Mouse (Mus musculus) MEL (cell line): ENCODE measurements around the gene Utrn. TPM values are rescaled to one million over a fixed set of nuclear protein-coding genes. Genes with fewer than 3 reads are reported as not detected.

Experiments used
- DNase-seq: peaks from one replicate; pipeline ENCODE4 v3.0.0; 2011; ENCODE audit warnings: low read depth, low spot score
- H3K27ac ChIP-seq: 2 replicates; pipeline ENCODE4 v1.5.1; 2012; ENCODE audit warnings: low read depth, mild to moderate bottlenecking, control low read depth, low read length, moderate library complexity; ENCODE audit not compliant: control insufficient read depth
- H3K27me3 ChIP-seq, 2 experiments: fragments of 150-350 bp in 1 of 2; sonication (generic) in 1 of 2; 2 replicates each; pipeline ENCODE4 v1.6.1; 2012; ENCODE audit warnings: low read length in 2 of 2, mild to moderate bottlenecking in 2 of 2, improper control_type of control experiment in 1 of 2, moderate library complexity in 1 of 2; ENCODE audit not compliant: insufficient read depth in 2 of 2, control insufficient read depth in 1 of 2
- H3K36me3 ChIP-seq, 2 experiments: 2 replicates each; pipeline ENCODE4 v1.6.1; 2012 to 2014; ENCODE audit warnings: low read length in 2 of 2, improper control_type of control experiment in 1 of 2, inconsistent platforms in 1 of 2, mild to moderate bottlenecking in 1 of 2; ENCODE audit not compliant: insufficient read depth in 2 of 2, control insufficient read depth in 1 of 2
- H3K4me1 ChIP-seq, 2 experiments: fragments of 150-350 bp in 1 of 2; sonication (generic) in 1 of 2; 2 replicates each; pipeline ENCODE4 v1.6.1; 2012; ENCODE audit warnings: low read length in 2 of 2, improper control_type of control experiment in 1 of 2, mild to moderate bottlenecking in 1 of 2; ENCODE audit not compliant: insufficient read depth in 2 of 2, control insufficient read depth in 1 of 2
- H3K4me3 ChIP-seq, 2 experiments: fragments of 150-350 bp in 1 of 2; sonication (generic) in 1 of 2; 2 replicates each; pipeline ENCODE4 v1.5.1; 2012; ENCODE audit warnings: low read depth in 2 of 2, low read length in 2 of 2, mild to moderate bottlenecking in 2 of 2, moderate library complexity in 2 of 2, control low read depth in 1 of 2, improper control_type of control experiment in 1 of 2; ENCODE audit not compliant: control insufficient read depth in 1 of 2, insufficient read depth in 1 of 2
- H3K79me2 ChIP-seq: 2 replicates; pipeline ENCODE4 v1.6.1; 2012; ENCODE audit warnings: mild to moderate bottlenecking, low read length, moderate library complexity; ENCODE audit not compliant: control insufficient read depth, poor library complexity, insufficient read depth
- H3K9ac ChIP-seq: 2 replicates; pipeline ENCODE4 v1.6.1; 2012; ENCODE audit warnings: low read depth, mild to moderate bottlenecking, control low read depth, low read length, moderate library complexity; ENCODE audit not compliant: control insufficient read depth, poor library complexity, severe bottlenecking
- H3K9me3 ChIP-seq: fragments of 150-350 bp; sonication (generic); replicated peaks from 2 replicates; pipeline ENCODE4 v1.6.1; 2012; ENCODE audit warnings: mild to moderate bottlenecking, low read length, improper control_type of control experiment, moderate library complexity; ENCODE audit not compliant: insufficient read depth
- BHLHE40 ChIP-seq: IDR thresholded peaks from 2 replicates; pipeline ENCODE4 v1.6.1; 2012; ENCODE audit warnings: low read depth, mild to moderate bottlenecking, inconsistent platforms, low read length, improper control_type of control experiment, borderline replicate concordance
- CHD1 ChIP-seq: IDR thresholded peaks from 2 replicates; pipeline ENCODE4 v1.6.1; 2012; ENCODE audit warnings: low read depth, mild to moderate bottlenecking, inconsistent platforms, low read length, improper control_type of control experiment
- E2F4 ChIP-seq: IDR thresholded peaks from 2 replicates; pipeline ENCODE4 v1.6.1; 2011; ENCODE audit warnings: low read depth, low read length, improper control_type of control experiment, borderline replicate concordance
- ELF1 ChIP-seq: IDR thresholded peaks from 2 replicates; pipeline ENCODE4 v1.6.1; 2014; ENCODE audit warnings: low read depth, mild to moderate bottlenecking, inconsistent platforms, low read length, improper control_type of control experiment, moderate library complexity
- EP300 ChIP-seq, 2 experiments: IDR thresholded peaks; 2 replicates each; pipeline ENCODE4 v1.6.1; 2011; ENCODE audit warnings: improper control_type of control experiment in 2 of 2, low read length in 2 of 2, low read depth in 1 of 2, mild to moderate bottlenecking in 1 of 2
- ETS1 ChIP-seq: IDR thresholded peaks from 2 replicates; pipeline ENCODE4 v1.6.1; 2012; ENCODE audit warnings: low read depth, mild to moderate bottlenecking, inconsistent platforms, low read length, improper control_type of control experiment, moderate library complexity
- GATA1 ChIP-seq: IDR thresholded peaks from 2 replicates; pipeline ENCODE4 v1.6.1; 2011; ENCODE audit warnings: low read depth, low read length, improper control_type of control experiment
- HCFC1 ChIP-seq: IDR thresholded peaks from 2 replicates; pipeline ENCODE4 v1.6.1; 2012; ENCODE audit warnings: low read depth, mild to moderate bottlenecking, inconsistent platforms, low read length, improper control_type of control experiment, moderate library complexity
- JUND ChIP-seq: IDR thresholded peaks from 2 replicates; pipeline ENCODE4 v1.6.1; 2011; ENCODE audit warnings: low read depth, mild to moderate bottlenecking, improper control_type of control experiment, low read length
- MAX ChIP-seq: IDR thresholded peaks from 2 replicates; pipeline ENCODE4 v1.6.1; 2011; ENCODE audit warnings: low read length, improper control_type of control experiment
- MAZ ChIP-seq: IDR thresholded peaks from 2 replicates; pipeline ENCODE4 v1.6.1; 2012; ENCODE audit warnings: low read depth, mild to moderate bottlenecking, inconsistent platforms, low read length, improper control_type of control experiment
- MXI1 ChIP-seq: IDR thresholded peaks from 2 replicates; pipeline ENCODE4 v1.6.1; 2011; ENCODE audit warnings: mild to moderate bottlenecking, low read depth, low read length, improper control_type of control experiment
- MYB ChIP-seq: IDR thresholded peaks from 2 replicates; pipeline ENCODE4 v1.6.1; 2011; ENCODE audit warnings: mild to moderate bottlenecking, low read depth, low read length, improper control_type of control experiment
- NELFE ChIP-seq: IDR thresholded peaks from 2 replicates; pipeline ENCODE4 v1.6.1; 2011; ENCODE audit warnings: low read depth, low read length, improper control_type of control experiment
- NRF1 ChIP-seq: IDR thresholded peaks from 2 replicates; pipeline ENCODE4 v1.6.1; 2014; ENCODE audit warnings: low read depth, mild to moderate bottlenecking, inconsistent platforms, low read length, improper control_type of control experiment, moderate library complexity; ENCODE audit not compliant: poor library complexity, insufficient read depth, severe bottlenecking
- POLR2A ChIP-seq, 2 experiments: IDR thresholded peaks; 2 replicates each; pipeline ENCODE4 v1.6.1; 2011 to 2012; ENCODE audit warnings: low read length in 2 of 2, mild to moderate bottlenecking in 2 of 2, control low read depth in 1 of 2, improper control_type of control experiment in 1 of 2, low read depth in 1 of 2, moderate library complexity in 1 of 2; ENCODE audit not compliant: control insufficient read depth in 1 of 2, insufficient read depth in 1 of 2, poor library complexity in 1 of 2
- POLR2AphosphoS5 ChIP-seq: IDR thresholded peaks from 2 replicates; pipeline ENCODE4 v1.6.1; 2012; ENCODE audit warnings: low read depth, borderline replicate concordance, mild to moderate bottlenecking, inconsistent platforms, low read length, moderate library complexity, mixed read lengths
- RAD21 ChIP-seq: IDR thresholded peaks from 2 replicates; pipeline ENCODE4 v1.6.1; 2011; ENCODE audit warnings: mild to moderate bottlenecking, low read depth, low read length, improper control_type of control experiment
- RCOR1 ChIP-seq: IDR thresholded peaks from 2 replicates; pipeline ENCODE4 v1.6.1; 2012; ENCODE audit warnings: low read depth, mild to moderate bottlenecking, inconsistent platforms, low read length, improper control_type of control experiment
- SIN3A ChIP-seq: IDR thresholded peaks from 2 replicates; pipeline ENCODE4 v1.6.1; 2012; ENCODE audit warnings: low read length, improper control_type of control experiment, inconsistent platforms
- SMC3 ChIP-seq: IDR thresholded peaks from 2 replicates; pipeline ENCODE4 v1.6.1; 2011; ENCODE audit warnings: low read depth, low read length, improper control_type of control experiment
- TAL1 ChIP-seq: IDR thresholded peaks from 2 replicates; pipeline ENCODE4 v1.6.1; 2012; ENCODE audit warnings: mild to moderate bottlenecking, inconsistent platforms, low read length, moderate library complexity, mixed read lengths
- TBP ChIP-seq: IDR thresholded peaks from 2 replicates; pipeline ENCODE4 v1.8.0; 2011; ENCODE audit warnings: low read depth, low read length, improper control_type of control experiment
- TCF12 ChIP-seq: IDR thresholded peaks from 2 replicates; pipeline ENCODE4 v1.6.1; 2014; ENCODE audit warnings: low read depth, mild to moderate bottlenecking, inconsistent platforms, low read length, improper control_type of control experiment, moderate library complexity
- UBTF ChIP-seq: IDR thresholded peaks from 2 replicates; pipeline ENCODE4 v1.6.1; 2012; ENCODE audit warnings: low read depth, mild to moderate bottlenecking, inconsistent platforms, low read length, improper control_type of control experiment, moderate library complexity, borderline replicate concordance; ENCODE audit not compliant: insufficient read depth
- USF1 ChIP-seq: IDR thresholded peaks from 2 replicates; pipeline ENCODE4 v1.6.1; 2014; ENCODE audit warnings: low read depth, mild to moderate bottlenecking, inconsistent platforms, low read length, improper control_type of control experiment, moderate library complexity
- ZNF384 ChIP-seq: IDR thresholded peaks from 2 replicates; pipeline ENCODE4 v1.6.1; 2012; ENCODE audit warnings: low read depth, mild to moderate bottlenecking, inconsistent platforms, low read length, improper control_type of control experiment
- polyA plus RNA-seq, 2 experiments: library from polyadenylated mRNA; stranded (reverse) in 1 of 2; unstranded in 1 of 2; fragments of >175 nt in 1 of 2; fragments of >200 nt in 1 of 2; gene quantifications; 2 replicates each; pipeline versions ENCODE4 v1.2.1 to v1.2.4; 2012; ENCODE audit warnings: low replicate concordance in 2 of 2, low read depth in 1 of 2; ENCODE audit not compliant: insufficient read length in 2 of 2, insufficient read depth in 1 of 2, missing spikeins in 1 of 2
- total RNA-seq: library from RNA; depleted of rRNA; stranded (reverse); fragments of 300-350 nt; gene quantifications from 2 replicates; pipeline ENCODE4 v1.2.3, GENCODE M21; 2012

Gene Utrn
- total and polyA plus RNA-seq, 3 experiments, result 2.3 to 4.3 TPM; not detected in 1

DNA sequence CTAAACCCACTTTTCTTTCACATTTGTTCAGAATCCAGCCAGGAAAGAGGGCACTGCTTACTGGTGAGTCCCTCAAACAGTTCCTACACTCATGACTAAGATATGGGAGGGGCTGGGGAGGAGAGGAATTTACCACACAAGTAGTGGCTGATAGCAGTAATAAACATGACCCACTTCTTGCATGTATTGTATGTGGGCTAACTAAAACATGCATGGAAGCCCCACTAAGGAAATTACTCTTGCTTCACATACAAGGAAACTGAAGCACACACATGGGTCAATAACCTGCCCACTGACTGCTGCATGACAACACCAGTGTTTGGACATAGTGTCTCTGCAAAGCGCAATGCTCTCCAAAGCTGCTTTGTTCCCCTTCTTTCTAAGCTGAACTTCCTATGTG, 333.9 kb downstream of the Utrn start:
- Histone ChIP-seq H3K27me3 (no peaks in the 10 kb centered on the region), H3K27ac (peak overlapping the region; percentile 78), H3K4me3 (peak overlapping the region; percentile 47 to 58), H3K9ac (peak overlapping the region; percentile 28), H3K4me1 (peaks cover 10 to 16% of the 10 kb centered on the region in 2 experiments), H3K36me3 (peaks cover 0 to 17% of the 10 kb centered on the region in 2 experiments; a peak in 2 of 4 replicates), H3K79me2 (no peaks in the 10 kb centered on the region), H3K9me3 (no peaks in the 10 kb centered on the region)
- peak; percentile 31 to 37; a peak in 2 of 4 replicates for TF ChIP-seq EP300 (IDR thresholded peaks at IDR 0.05; ENCODE audit: low read depth in 1 of 2, low read length in 2 of 2)
- TF ChIP-seq CHD1, result peak; percentile 77; the same call in 1 of the 2 replicates
- no peak for TF ChIP-seq JUND
- TF ChIP-seq ETS1, result 0 out of 2 replicates have a peak, but pooled peaks have one; percentile 21
- TF ChIP-seq POLR2A (IDR thresholded peaks at IDR 0.05; ENCODE audit: control insufficient read depth in 1 of 2, insufficient read depth in 1 of 2, low read depth in 1 of 2, low read length in 2 of 2, poor library complexity in 1 of 2), result no peak
- no peak for TF ChIP-seq RAD21
- no peak for TF ChIP-seq SIN3A
- TF ChIP-seq NRF1, result no peak
- peak; percentile 77 for DNase-seq

DNA sequence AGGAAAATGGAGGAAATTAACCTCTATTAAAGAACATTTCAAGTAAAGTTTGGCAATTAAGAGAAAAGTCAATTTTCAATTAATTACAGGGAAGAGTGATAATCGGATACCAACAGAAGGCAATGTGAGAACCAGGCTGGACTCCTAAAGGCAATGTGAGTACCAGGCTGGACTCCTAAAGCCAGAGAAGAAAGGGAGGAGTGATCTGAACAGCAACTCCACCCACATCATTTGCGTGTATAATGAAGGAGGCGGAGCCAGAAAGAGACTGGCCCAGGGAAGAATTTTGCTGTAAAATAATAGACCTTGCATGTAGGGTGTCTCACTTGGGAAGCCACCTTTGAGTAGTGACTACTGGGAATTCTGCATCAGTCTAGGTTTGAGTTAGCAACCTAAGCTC, 334.4 kb downstream of the Utrn start:
- Histone ChIP-seq H3K36me3 (peaks cover 0 to 17% of the 10 kb centered on the region in 2 experiments; a peak in 2 of 4 replicates), H3K4me3 (peak overlapping the region; percentile 47 to 58)

DNA sequence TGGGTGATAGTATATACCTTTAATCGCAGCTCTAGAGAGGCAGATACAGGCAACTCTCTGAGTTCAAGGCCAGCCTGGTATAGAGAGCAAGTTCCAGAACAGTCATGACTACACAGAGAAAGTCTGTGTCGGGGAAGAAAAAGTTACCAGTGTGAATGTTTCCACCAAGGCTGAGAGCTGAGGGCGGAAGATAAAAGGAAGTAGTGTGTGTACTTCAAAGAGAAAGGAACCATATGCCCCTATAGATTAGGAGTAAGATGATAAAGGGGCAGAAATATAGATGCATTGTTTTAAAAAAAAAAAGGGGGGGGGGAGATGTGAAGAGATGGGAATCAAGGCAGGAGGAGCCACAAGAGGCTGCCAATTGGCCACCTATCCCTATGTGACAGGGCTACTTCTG, 334.9 kb downstream of the Utrn start:
- H3K9me3 ChIP-seq, result no peaks in the 10 kb centered on the region
- H3K4me3 ChIP-seq, result peak overlapping the region; percentile 47 to 58; a peak in 3 of 4 replicates
- 0 out of 2 replicates have a peak, but pooled peaks have one; percentile 21 for TF ChIP-seq MXI1
- TF ChIP-seq SMC3, result no peak
- peak; percentile 90 for TF ChIP-seq GATA1
- no peak for TF ChIP-seq JUND
- TF ChIP-seq EP300 (IDR thresholded peaks at IDR 0.05; ENCODE audit: low read depth in 1 of 2, low read length in 2 of 2), result peak; percentile 87 to 91
- TF ChIP-seq TAL1, result peak; percentile 87
- peak; percentile 78; the same call in 1 of the 2 replicates for TF ChIP-seq ETS1
- peak; percentile 65; the same call in 1 of the 2 replicates for TF ChIP-seq RCOR1
- TF ChIP-seq TCF12, result peak; percentile 89
- TF ChIP-seq MAZ, result peak; percentile 68; the same call in 1 of the 2 replicates
- TF ChIP-seq BHLHE40, result no peak
- no peak for TF ChIP-seq UBTF
- peak; percentile 63 for TF ChIP-seq SIN3A
- TF ChIP-seq ZNF384, result peak; percentile 91
- TF ChIP-seq MAX, result 0 out of 2 replicates have a peak, but pooled peaks have one; percentile 13
- H3K79me2 ChIP-seq, result no peaks in the 10 kb centered on the region
- DNase-seq, result peak; percentile 84
- H3K27me3 ChIP-seq, result no peaks in the 10 kb centered on the region
- H3K27ac ChIP-seq, result peak overlapping the region; percentile 78
- peaks cover 0 to 17% of the 10 kb centered on the region in 2 experiments; a peak in 2 of 4 replicates for H3K36me3 ChIP-seq
- H3K4me1 ChIP-seq, result peaks cover 10 to 16% of the 10 kb centered on the region in 2 experiments
- peak overlapping the region; percentile 29 for H3K9ac ChIP-seq

More for the DNA sequence above, 334.4 kb downstream of the Utrn start:
- Histone ChIP-seq H3K27ac (peak overlapping the region; percentile 78), H3K4me1 (peaks cover 10 to 16% of the 10 kb centered on the region in 2 experiments), H3K27me3 (no peaks in the 10 kb centered on the region), H3K79me2 (no peaks in the 10 kb centered on the region), H3K9ac (peak overlapping the region; percentile 29), H3K9me3 (no peaks in the 10 kb centered on the region)
- no peak for TF ChIP-seq MYB
- no peak for TF ChIP-seq HCFC1
- no peak for TF ChIP-seq RCOR1
- TF ChIP-seq NELFE, result no peak
- TF ChIP-seq RAD21, result no peak
- no peak for TF ChIP-seq E2F4
- no peak for TF ChIP-seq ZNF384
- no peak; a peak in 1 of 4 replicates for TF ChIP-seq POLR2A (IDR thresholded peaks at IDR 0.05; ENCODE audit: control insufficient read depth in 1 of 2, insufficient read depth in 1 of 2, low read depth in 1 of 2, low read length in 2 of 2, poor library complexity in 1 of 2)
- TF ChIP-seq POLR2AphosphoS5, result no peak
- no peak for TF ChIP-seq SIN3A
- TF ChIP-seq USF1, result no peak
- TF ChIP-seq TAL1, result no peak
- TF ChIP-seq ELF1, result no peak
- no peak for TF ChIP-seq TCF12
- no peak for TF ChIP-seq NRF1
- no peak for TF ChIP-seq TBP
- peak; percentile 78 for DNase-seq
